Mouse (Mus musculus) activated CD4-positive, CD25-positive, alpha-beta regulatory T cell, adult 4 months (primary cell): ENCODE measurements around the gene Spats2. TPM values are rescaled to one million over a fixed set of nuclear protein-coding genes. Genes with fewer than 3 reads are reported as not detected.
"Not testable (repeated sequence)": the region's sequence is repeated elsewhere in the genome, so short reads cannot be mapped to it uniquely, and the experiment has no call there.

Experiments used
- ATAC-seq: one replicate; pipeline ENCODE4 v1.8.0; 2017
- polyA plus RNA-seq, 2 experiments: library from polyadenylated mRNA; unstranded; fragments of 100-300 nt; shearing (Covaris generic); gene quantifications; one replicate each; pipeline ENCODE4 v1.2.1; 2017

Gene Spats2
- polyA plus RNA-seq, 2 experiments from 2014 or later = not detected

DNA sequence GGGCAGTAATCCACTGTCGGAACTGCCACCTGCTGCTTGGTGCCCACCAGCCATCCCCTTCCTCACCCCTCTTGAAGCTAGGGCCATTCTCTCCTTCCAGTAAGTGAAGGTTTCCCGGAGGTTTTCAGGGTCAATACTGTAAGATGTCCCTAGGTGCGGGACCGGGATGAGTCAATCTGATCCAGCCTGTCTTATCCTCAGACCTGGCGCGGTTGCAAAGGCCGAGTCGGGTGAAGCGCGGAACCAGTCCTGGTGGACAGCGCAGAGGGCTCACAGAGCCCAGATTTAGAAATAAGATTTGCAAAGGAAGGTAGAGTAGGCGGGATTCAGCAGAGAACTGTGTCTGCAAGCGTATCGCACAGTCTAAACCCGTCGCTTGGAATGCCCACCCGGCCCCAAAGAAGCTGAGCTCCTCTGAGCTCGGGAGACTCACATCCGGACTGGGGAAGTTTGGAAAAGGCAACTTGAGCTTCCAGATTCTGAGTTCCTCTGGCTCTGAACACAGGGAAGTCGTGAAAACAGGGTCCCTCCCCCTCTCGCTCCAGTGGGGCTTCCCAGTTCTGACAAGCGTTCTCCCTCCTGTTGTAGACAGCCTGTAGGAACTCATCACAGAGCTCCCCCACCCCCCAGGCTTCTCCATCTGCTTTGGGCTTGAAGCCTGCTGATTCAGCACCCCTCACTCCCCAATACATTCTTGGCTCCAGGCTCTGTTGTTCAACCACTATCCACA lies 99.5 kb downstream of the Spats2 start:
- no peak for ATAC-seq

DNA sequence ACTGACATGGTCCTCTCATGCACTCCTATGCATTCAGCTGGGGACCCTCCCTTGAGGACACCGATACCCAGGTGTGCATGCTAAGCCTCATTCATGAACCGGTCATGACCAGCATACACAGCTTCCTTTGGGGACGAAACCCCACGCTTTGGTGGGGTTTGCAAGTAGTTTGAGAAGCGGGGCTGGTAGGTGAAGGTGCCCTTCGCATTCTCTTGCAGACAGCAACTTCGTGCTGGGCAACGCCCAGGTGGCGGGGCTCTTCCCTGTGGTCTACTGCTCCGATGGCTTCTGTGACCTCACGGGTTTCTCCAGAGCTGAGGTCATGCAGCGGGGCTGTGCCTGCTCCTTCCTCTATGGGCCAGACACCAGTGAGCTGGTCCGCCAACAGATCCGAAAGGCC lies 100.4 kb downstream of the Spats2 start:
- ATAC-seq = no peak

DNA sequence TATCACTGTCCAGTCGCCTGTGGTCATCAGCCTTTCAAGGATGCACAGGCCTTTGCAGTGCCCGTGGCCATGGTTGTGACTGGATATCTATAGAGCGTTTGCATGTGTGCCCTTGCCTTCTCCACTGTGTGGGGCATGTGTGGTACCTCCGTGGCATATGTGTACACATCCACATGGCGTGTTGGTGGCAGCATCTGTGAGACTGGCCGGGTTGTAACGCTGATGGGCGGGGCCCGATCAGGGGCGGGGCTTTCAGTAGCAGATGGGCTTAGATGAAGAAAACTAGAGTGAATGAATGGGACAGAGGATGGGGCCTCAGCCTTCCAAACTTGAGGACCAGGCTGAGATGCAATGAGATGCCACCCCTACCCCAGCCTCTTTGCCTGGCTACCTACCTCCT lies 106.3 kb downstream of the Spats2 start:
- no peak for ATAC-seq

DNA sequence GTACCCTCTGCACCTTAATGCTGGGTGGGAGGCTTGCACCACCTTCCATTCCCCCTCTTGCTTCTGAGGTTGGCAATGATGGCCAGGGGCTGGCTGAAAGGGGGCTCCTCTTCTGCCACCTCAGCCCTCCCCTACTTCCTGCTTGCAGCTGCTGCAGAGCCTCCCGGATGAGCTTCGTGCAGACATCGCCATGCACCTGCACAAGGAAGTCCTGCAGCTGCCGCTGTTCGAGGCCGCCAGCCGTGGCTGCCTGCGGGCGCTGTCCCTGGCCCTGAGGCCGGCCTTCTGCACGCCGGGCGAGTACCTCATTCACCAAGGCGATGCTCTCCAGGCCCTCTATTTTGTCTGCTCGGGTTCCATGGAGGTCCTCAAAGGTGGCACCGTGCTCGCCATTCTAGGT lies 108.0 kb downstream of the Spats2 start:
- ATAC-seq = peak; percentile 40

DNA sequence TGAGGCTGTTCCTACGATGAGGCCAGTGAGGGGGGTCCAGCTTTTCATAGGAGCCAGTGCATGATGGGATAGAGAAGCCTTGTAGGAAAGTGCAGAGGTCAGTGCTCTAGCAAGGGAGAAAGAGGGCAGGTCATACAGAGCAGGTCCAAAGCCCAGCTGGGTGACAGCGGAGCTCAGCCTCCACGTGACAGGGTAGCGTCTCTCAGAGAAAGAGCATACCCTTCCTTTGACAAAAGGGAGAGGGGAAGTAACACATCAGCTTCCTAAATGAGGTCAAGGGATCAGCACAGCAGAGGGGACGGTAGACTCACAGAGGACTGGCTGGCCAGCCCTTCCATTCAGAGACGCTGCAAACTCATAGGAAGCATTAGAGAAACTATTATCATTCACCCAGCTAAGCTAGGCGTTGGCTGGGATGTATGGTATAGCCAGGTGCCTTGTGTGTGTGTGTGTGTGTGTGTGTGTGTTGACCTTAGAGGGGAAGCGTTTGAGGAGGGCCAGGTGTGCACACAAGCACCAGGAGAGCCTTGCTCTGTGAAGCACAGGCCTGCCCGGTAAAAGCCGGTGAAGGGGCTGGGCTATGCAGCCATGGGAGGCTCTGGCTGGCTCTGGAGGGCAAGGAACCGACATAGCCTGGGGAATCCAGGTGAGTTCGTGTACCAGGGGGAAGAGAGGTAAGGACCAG lies 108.8 kb downstream of the Spats2 start:
- ATAC-seq = no peak

DNA sequence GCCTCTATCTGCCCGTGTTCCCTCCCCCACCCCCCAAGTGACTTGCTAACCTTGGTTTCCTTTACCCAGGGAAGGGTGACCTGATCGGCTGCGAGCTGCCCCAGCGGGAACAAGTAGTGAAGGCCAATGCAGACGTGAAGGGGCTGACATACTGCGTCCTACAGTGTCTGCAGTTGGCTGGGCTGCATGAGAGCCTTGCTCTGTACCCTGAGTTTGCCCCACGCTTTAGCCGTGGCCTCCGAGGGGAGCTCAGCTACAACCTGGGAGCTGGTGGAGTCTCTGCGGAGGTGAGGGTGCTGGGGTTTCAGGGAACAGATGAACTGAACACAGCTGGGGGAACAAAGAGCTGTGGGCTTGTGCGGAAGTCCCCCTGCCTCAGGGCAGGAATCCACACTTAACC lies 112.3 kb downstream of the Spats2 start:
- no peak for ATAC-seq

DNA sequence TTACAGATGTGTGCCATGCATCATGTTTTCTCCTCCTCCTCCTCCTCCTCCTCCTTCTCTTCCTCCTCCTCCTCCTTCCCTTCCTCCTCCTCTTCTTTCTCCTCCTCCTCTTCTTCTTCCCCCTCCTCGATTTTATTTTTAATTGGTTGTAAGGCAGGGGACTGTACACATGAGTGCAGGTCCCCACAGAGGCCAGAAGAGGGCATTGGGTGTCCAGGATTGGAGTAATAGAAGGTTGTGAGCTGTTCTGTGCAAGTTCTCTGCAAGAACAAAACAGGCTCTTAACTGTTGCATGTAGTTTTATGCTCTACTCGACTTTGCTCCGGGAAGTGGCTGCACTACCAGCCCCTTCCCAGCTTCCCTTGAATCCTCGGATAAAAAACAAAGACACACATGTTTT lies 114.4 kb downstream of the Spats2 start:
- no peak for ATAC-seq

DNA sequence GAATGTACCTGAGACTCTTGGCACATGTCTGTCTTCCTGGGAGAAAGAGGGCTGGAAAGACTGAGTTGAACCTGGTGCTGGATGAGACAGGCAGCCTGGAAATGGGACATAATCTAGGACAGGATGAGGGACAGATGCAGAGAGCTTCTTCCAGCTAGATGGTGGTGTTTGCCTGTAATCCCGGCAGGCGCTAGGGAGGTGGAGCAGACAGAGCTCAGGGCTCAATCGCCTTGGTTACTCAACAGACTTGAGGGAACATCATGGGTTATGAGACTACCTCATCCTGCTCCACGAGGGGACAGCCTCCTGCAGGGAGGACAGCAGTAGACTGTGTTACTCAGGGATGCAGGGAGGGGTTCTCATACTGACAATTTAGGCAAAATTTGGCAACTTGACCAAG lies 115.5 kb downstream of the Spats2 start:
- no peak for ATAC-seq

DNA sequence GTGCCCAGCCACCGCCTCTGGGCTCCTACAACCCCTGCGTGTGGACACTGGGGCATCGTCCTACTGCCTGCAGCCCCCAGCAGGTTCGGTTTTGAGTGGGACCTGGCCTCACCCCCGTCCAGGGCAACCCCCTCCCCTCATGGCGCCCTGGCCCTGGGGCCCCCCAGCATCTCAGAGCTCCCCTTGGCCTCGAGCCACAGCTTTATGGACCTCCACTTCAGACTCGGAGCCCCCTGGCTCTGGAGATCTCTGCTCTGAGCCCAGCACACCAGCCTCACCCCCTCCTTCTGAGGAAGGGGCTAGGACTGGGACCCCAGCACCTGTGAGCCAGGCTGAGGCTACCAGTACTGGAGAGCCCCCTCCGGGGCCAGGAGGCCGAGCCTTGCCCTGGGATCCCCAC lies 116.3 kb downstream of the Spats2 start:
- no peak for ATAC-seq

DNA sequence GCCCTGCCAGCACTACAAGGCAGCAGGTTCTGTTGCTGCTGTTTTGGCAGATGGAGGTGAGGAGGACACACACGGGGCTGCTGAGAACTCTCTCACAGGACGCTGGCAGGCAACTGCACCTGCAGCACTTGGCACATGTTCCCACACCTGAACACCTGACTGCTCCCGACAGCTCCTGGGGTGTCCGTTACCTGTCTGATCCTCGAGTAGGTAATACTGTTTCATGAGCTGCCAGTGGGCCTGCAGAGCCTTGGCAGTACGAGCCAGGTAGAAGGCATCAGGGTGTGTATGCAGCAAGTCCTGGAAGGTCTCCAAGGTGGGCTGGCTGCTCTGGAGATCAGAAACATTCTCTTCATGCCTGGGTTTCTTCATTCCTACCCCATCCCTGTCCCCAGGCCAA lies 121.0 kb downstream of the Spats2 start:
- ATAC-seq = not testable (repeated sequence)

DNA sequence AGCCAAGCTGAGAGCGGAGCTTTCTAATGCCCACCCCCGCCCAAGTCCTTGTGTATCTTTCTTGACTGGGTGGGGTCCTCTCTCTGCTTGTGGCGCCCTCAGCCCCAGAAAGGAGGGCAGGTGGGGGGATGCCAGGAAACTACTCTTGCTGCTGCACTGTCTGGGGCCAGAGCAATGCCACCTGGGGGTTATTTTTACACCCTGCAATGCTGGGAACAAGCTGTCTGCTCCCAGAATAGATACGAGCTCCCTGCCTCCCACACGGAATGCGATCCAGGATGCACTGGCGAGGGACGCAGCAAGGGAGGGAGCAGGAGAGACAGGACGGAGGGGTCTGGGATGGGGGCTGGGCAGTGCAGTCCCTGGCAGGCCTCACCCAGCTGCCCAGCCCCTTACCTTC lies 123.3 kb downstream of the Spats2 start:
- ATAC-seq = no peak

DNA sequence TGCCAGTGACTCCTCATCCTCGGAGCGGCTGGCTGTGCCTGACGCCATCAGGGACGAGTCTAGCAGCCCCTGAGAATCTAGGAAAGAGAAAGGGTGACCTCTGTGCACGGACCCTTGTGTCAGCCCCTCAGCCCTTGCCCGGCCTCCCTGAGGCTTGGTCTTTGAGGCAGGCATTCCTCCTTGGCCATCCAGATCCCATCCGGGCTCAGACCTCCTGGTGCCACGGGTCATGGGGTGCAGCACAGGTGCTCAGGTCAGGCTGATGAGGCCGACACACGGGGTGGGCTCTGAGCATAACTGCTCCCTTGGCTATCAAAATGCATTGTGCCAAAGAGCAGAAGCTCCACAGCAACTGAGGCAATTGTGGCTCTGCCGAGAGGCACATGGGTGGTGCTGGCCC lies 124.2 kb downstream of the Spats2 start:
- ATAC-seq = no peak

DNA sequence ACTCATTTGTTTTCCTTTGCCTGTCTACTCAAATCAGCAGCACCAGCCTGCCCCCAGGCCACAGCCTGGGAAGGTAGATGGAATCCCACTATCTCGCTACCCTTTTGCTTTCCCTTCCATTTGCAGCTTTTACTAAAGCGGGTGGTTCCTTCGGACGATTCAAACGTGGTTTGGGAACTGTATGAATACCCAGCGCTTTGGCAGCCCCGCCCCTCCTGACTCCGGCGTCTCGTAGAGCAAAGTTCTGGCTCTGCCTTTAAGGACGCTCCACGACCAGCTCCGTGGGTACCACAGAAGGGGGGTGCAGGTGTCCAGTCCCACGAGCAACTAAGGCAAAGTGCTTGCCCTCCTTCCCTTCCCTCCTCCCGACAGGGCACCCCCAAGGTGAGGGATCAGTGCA lies 125.4 kb downstream of the Spats2 start:
- not testable (repeated sequence) for ATAC-seq

DNA sequence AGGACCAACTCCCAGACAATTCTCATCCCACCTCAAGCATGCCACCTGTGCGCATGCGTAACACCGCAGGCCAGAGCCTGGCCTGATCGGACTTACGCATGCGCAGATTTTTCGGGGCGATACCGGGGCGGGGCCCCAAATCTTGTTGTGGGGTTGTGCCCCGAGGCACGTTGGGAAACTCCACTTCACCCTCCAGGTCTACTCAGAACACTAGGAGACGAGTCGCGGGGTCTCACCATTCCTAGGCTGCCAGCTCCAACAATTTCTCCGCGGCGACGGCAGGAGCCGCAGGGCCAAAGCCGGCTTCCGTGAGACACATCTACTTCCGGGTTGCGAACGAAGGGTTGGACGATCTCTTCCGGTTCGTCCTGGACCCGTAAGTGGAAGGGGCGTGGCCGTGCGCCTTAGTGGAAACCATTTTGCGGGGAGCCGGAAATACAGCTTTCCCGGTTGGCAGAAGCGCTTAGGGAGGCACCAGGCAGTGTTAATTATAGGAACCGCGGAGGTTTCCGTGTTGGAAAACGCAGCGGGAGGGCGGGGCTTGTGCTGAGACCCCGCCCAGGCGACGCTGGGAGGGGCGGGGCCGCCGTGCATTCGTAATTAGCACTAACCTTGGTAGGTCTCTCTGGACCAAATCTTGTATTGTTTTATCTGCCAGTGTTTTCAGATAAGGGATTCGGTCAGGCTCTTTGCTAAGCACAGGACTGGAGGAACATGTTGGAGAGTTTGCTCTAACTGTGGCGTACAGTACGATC lies 126.1 kb downstream of the Spats2 start, which contains the start of gene Mcrs1:
Mcrs1 (minus strand) TSS at position 336 of the 755 bp plus-strand sequence.
- ATAC-seq = peak; percentile 88

DNA sequence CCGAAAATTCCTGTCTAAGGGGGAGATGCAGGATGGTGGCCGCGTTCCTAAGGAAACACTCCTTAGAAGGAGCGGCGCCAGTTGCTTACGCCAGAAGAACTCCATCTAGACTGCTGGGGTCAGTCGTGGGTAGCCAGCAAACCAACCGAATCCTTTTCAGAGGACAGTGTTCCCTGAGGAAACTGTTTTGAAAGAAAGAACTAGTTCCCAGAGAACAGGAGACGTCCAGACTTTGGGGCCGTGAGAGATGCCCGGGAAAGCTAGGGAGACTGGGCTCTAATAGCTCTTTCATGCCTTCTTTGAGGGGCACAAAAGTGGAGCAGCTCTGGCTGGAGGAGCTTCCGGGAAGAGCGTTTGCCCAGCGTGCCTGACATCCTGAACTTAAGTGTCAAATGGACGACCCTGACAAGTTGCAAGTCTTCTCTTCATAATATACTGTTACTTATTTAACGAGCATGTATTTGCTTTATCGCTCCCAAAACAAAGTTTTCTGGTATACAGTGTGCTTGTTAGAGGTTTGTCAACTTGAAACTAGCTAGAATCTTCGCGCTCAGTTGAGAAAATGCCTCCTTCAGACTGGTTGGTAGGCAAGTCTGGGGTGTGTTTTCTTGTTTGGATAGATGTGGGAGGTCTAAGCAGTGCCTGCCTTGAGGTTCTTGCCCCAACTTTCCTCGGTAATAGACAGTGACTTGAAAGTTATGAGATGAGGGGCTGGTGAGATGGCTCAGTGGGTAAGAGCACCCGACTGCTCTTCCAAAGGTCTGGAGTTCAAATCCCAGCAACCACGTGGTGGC lies 126.9 kb downstream of the Spats2 start:
- ATAC-seq = no peak

DNA sequence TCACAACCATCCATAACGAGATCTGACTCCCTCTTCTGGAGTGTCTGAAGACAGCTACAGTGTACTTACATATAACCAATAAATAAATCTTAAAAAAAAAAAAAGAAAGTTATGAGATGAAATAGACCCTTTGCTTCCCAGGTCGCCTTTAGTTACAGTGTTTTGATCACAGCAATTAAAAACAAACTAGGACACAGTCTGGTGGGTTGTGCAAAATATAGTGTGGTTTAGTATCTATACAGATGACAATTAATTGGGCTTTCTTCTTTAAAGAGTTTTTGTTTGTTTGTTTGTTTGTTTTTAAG lies 127.4 kb downstream of the Spats2 start:
- not testable (repeated sequence) for ATAC-seq

DNA sequence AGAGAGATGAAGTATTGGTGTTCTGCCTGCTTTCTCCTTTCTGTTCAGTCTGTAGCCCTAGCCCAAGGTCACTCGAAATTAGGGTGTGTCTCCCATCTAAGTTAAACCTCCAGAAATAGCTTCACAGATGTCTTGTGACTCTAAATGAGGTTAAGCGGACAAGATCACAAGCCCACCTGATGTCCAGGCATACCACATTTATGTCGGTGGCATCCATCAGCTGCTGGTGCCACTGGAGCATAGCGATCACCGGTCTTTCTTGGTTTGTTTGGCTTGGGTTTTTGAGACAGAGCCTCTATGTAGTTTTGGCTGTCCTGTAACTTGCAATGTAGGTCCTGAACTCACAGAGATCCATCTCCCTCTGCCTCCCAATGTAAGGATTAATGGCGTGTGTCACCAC lies 128.1 kb downstream of the Spats2 start:
- ATAC-seq = no peak

DNA sequence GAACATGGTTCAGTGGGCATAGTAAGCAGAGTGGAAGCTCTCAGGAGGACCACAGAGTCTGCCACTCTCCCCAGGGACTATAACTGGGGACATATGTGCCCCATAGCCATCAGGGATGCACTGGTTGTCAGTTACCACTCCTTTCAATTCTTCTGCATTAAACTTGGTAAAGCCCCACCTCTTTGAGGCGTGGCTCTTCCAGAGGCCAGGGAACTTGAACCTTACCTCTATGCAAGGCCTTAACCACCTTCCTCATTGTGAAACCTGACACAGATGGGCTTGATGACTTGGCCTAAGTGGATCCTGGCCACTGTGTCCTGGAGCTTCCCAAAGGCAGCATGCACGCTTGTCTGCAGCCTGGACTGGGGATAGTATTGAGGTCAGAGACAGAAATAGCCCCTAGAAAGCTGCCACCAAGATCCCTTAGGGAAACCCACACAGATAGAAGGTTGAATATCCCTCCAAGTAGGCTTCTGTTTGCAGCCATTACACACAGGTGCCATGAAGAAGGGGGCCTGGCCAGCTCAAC lies 128.8 kb downstream of the Spats2 start:
- ATAC-seq = no peak

DNA sequence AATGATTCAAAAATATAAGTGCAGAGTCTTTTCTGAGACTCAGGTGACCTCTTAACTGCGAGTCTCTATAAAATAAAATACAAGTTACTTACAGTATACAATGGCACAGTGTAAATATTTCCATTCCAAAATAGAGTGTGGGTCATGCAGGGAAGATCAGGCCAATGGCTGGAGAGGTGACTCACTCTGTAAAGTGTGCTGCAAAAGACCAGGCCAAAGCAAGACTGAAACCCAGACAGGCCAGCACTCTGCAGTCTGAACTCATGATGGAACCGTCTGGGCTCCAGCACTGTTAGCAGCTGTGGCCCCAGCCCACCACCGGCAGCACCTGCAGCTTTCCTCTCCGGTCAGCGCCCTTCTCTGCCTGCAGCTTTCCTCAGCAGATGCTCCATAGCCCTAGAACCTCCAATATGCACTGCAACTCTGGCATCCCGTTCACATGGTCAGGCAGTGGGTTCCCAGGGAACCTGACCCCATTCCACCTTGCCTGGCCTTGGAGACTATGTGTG lies 129.6 kb downstream of the Spats2 start:
- no peak for ATAC-seq

DNA sequence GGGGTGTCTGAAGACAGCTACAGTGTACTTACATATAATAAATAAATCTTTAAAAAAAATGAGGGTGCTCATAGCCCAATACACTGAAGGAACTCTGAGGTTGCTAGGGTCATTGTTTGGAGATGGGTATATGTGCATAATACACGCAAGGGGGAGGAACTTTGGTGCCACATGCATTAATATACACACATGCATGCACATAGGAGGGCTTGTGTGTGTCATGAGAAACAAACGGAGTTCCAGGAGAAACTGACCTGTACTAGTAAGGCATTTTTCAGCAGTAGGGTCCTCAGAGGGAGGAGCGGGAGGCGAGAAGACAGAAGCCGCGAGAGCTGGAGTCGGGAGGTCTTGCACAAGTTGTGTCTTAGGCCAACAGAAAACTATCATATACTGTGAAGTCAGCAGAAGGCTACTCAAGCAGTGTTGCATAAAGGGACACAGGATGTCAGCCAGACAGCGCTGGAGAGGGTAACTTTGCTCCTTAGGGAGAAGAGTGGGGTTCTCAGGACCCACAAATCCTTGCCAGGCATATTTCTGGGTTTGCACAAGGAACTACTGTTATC lies 133.5 kb downstream of the Spats2 start:
- no peak for ATAC-seq

DNA sequence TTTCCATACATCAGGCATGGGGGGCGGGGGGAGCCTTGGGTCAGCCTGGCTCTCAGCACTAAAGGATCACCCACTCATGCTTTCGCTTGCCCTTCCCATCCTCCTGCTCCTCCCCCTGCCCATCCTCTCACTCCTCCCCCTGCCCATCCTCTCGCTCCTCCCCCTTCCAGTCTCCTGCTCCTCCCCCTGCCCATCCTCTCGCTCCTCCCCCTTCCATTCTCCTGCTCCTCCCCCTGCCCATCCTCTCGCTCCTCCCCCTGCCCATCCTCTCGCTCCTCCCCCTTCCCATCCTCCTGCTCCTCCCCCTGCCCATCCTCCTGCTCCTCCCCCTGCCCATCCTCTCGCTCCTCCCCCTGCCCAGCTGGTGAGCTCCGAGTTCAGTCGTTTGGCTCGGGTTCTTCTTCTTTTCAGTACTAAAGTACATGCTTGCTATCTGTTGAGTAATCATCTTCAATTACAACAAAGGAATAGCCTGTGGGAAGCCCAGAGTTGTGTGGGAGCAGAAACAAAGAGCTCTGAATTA lies 134.1 kb downstream of the Spats2 start:
- ATAC-seq = no peak

DNA sequence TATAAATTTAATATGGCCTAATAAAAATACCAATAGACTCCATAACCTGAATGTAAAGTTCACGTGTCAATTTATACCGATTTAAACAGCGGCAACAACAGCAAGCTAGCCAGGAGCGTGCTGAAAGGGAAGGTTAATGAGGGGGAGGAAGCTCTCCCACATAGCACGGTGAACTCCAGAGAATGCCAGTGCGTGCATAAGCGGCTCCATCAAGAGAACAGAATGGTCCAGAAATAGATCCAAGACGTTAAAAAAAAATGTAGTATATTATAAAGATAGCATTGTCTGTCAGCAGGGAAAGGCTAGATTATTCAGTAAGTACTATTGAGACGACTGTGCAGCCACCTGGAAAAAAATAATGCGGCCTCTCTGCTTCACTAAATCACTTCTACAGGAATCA lies 137.0 kb downstream of the Spats2 start:
- ATAC-seq = no peak
